Mouse (Mus musculus) C2C12 (cell line): ENCODE measurements around the gene Gm281. TPM values are rescaled to one million over a fixed set of nuclear protein-coding genes. Genes with fewer than 3 reads are reported as not detected.

Experiments used
- H3K27me3 ChIP-seq: one replicate; pipeline ENCODE4 v1.6.1; 2011; ENCODE audit not compliant: control insufficient read depth, insufficient read depth, insufficient read length
- H3K36me3 ChIP-seq: one replicate; pipeline ENCODE4 v1.6.1; 2011; ENCODE audit not compliant: control insufficient read depth, insufficient read depth
- H3K4me3 ChIP-seq: one replicate; pipeline ENCODE4 v1.5.1; 2011; ENCODE audit warnings: mild to moderate bottlenecking, control low read depth; ENCODE audit not compliant: poor library complexity, insufficient read depth, severe bottlenecking
- H3K79me2 ChIP-seq: one replicate; pipeline ENCODE4 v1.6.1; 2011; ENCODE audit not compliant: control insufficient read depth, insufficient read depth
- H3K79me3 ChIP-seq: one replicate; pipeline ENCODE4 v1.6.1; 2011; ENCODE audit warnings: low read depth, control low read depth
- H3ac ChIP-seq: one replicate; pipeline ENCODE3; 2011; ENCODE audit warnings: low read depth; ENCODE audit not compliant: control insufficient read depth, insufficient read length
- CEBPB ChIP-seq: IDR thresholded peaks from one replicate; pipeline ENCODE4 v1.6.1; 2011; ENCODE audit warnings: low read depth, mild to moderate bottlenecking, control low read depth, moderate library complexity
- CTCF ChIP-seq: IDR thresholded peaks from one replicate; pipeline ENCODE4 v1.5.1; 2011; ENCODE audit not compliant: control insufficient read depth, insufficient read depth, insufficient read length
- FOSL1 ChIP-seq: IDR thresholded peaks from one replicate; pipeline ENCODE4 v1.8.0; 2011; ENCODE audit warnings: mild to moderate bottlenecking, low read length; ENCODE audit not compliant: poor library complexity, insufficient read depth, severe bottlenecking
- MAX ChIP-seq: IDR thresholded peaks from one replicate; pipeline ENCODE4 v1.6.1; 2011; ENCODE audit warnings: mild to moderate bottlenecking, control low read depth
- MYOD1 ChIP-seq: IDR thresholded peaks from one replicate; pipeline ENCODE4 v1.6.1; 2011; ENCODE audit warnings: low read depth; ENCODE audit not compliant: control insufficient read depth, insufficient read length
- MYOG ChIP-seq: IDR thresholded peaks from one replicate; pipeline ENCODE4 v1.6.1; 2011; ENCODE audit not compliant: control insufficient read depth, insufficient read length; ENCODE audit errors: extremely low read depth
- USF1 ChIP-seq: IDR thresholded peaks from one replicate; pipeline ENCODE4 v1.6.1; 2011; ENCODE audit warnings: low read depth, mild to moderate bottlenecking, control low read depth, moderate library complexity
- long read RNA-seq, 2 experiments: library from polyadenylated mRNA; unstranded; transcript quantifications; one replicate each; pipeline ENCODE4 v2.0.0; 2019 to 2020
- polyA plus RNA-seq: library from polyadenylated mRNA; unstranded; fragments of >200 nt; fragmentation: generic; extraction: Trizol; gene quantifications from one replicate; pipeline ENCODE4 v1.2.1, GENCODE M21; 2012; ENCODE audit warnings: missing spikeins

Gm281 gene
- not detected for polyA plus RNA-seq
- long read RNA-seq, experiment 1, result 0 reads
- long read RNA-seq, experiment 2, result 0 reads

GRCm38 (mm10) chr14:13914387-13915082 is at the start of gene Gm281:
Gm281 (minus strand) TSS chr14:13914478.
- Histone ChIP-seq H3K4me3 (no peak within 1 kb of the TSS), H3ac (no peak within 1 kb of the TSS), H3K79me3 (no peaks in the 10 kb centered on the region), H3K36me3 (no peaks in the 10 kb centered on the region), H3K79me2 (no peaks in the 10 kb centered on the region), H3K27me3 (no peaks in the 10 kb centered on the region)
- no peak for TF ChIP-seq CTCF
- no peak for TF ChIP-seq MAX
- no peak for TF ChIP-seq CEBPB
- TF ChIP-seq USF1, result no peak
- no peak for TF ChIP-seq FOSL1
- TF ChIP-seq MYOD1, result no peak
- TF ChIP-seq MYOG, result no peak

GRCm38 (mm10) chr14:13963527-13963926 is 49.2 kb upstream of the Gm281 start:
- no peak overlapping the region for H3ac ChIP-seq
- TF ChIP-seq MYOD1, result no peak
- no peak for TF ChIP-seq FOSL1
- TF ChIP-seq USF1, result no peak
- no peak for TF ChIP-seq MYOG
- H3K79me3 ChIP-seq, result peaks cover 15% of the 10 kb centered on the region
- H3K4me3 ChIP-seq, result no peak overlapping the region
- no peaks in the 10 kb centered on the region for H3K36me3 ChIP-seq
- H3K79me2 ChIP-seq, result peaks cover 22% of the 10 kb centered on the region
- no peaks in the 10 kb centered on the region for H3K27me3 ChIP-seq

DNA sequence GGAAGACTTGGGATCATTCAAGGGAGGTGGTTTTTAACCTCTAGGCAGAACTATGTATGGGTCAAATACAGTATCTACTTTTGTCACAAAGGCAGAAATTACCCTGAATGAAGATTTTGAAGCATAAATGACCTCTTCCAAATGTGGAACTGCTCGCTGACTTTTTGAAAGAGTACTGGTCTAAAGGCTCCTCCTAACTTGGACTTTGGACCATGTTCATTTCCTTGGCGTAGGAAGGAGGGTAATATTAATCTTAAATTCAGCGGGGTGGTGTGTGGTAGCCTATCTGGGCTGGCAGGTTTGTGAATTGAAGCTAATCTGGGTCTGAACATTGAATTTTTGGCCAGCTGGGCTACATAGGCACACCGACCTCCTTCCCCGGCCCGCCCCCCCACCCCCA is 48.2 kb upstream of the Gm281 start:
- Histone ChIP-seq H3K36me3 (no peaks in the 10 kb centered on the region), H3K79me2 (peaks cover 33% of the 10 kb centered on the region), H3K79me3 (peaks cover 25% of the 10 kb centered on the region), H3K4me3 (no peak overlapping the region), H3ac (no peak overlapping the region), H3K27me3 (no peaks in the 10 kb centered on the region)
- TF ChIP-seq MYOD1, result no peak
- no peak for TF ChIP-seq MYOG
- no peak for TF ChIP-seq MAX
- TF ChIP-seq USF1, result no peak
- no peak for TF ChIP-seq CEBPB
- TF ChIP-seq FOSL1, result no peak
- TF ChIP-seq CTCF, result no peak

GRCm38 (mm10) chr14:13961401-13962112 is 47.3 kb upstream of the Gm281 start, which contains the start of the genes Atxn7 and Thoc7:
Atxn7 (plus strand) TSS chr14:13961440.
Thoc7 (minus strand) TSS chr14:13961852.
- peak within 1 kb of the TSS; percentile 80 for H3ac ChIP-seq
- H3K36me3 ChIP-seq, result no peaks in the 10 kb centered on the region
- peaks cover 41% of the 10 kb centered on the region for H3K79me2 ChIP-seq
- TF ChIP-seq MAX (no peak), MYOD1 (no peak), FOSL1 (no peak), MYOG (no peak), CTCF (no peak), CEBPB (no peak), USF1 (no peak)
- peaks cover 32% of the 10 kb centered on the region for H3K79me3 ChIP-seq
- peak within 1 kb of the TSS; percentile 60 for H3K4me3 ChIP-seq
- no peaks in the 10 kb centered on the region for H3K27me3 ChIP-seq

GRCm38 (mm10) chr14:13960482-13961325 is 46.4 kb upstream of the Gm281 start:
- peaks cover 1% of the 10 kb centered on the region for H3K36me3 ChIP-seq
- H3K79me2 ChIP-seq, result peaks cover 46% of the 10 kb centered on the region
- H3K79me3 ChIP-seq, result peaks cover 35% of the 10 kb centered on the region
- no peaks in the 10 kb centered on the region for H3K27me3 ChIP-seq
- TF ChIP-seq MYOG, result no peak
- no peak for TF ChIP-seq CEBPB
- TF ChIP-seq USF1, result no peak
- TF ChIP-seq FOSL1, result no peak
- TF ChIP-seq MAX, result no peak
- TF ChIP-seq CTCF, result no peak
- no peak for TF ChIP-seq MYOD1
- peak overlapping the region; percentile 65 for H3ac ChIP-seq
- H3K4me3 ChIP-seq, result peak overlapping the region; percentile 60
